Mouse (Mus musculus): ENCODE measurements around the gene Mdm4. TPM values are rescaled to one million over a fixed set of nuclear protein-coding genes. Genes with fewer than 3 reads are reported as not detected.
"Not testable (repeated sequence)": the region's sequence is repeated elsewhere in the genome, so short reads cannot be mapped to it uniquely, and the experiment has no call there.

The Mdm4 gene
- polyA plus RNA-seq, 1 experiment from 2014 or later: 35.9 TPM

- Histone ChIP-seq H3K36me3 (no peaks in the 10 kb centered on the region), H3K27ac (0 out of 2 replicates have a peak overlapping the region, but pooled peaks have one; percentile 91), H3K9me3 (no peaks in the 10 kb centered on the region), H3K4me2 (no peak overlapping the region), H3K4me3 (no peak overlapping the region), H3K9ac (no peak overlapping the region), H3K4me1 (peaks cover 44% of the 10 kb centered on the region), H3K27me3 (no peaks in the 10 kb centered on the region)
- WGBS: 53% methylated on average over 2 of the region's 2 CpGs
- no peak for ATAC-seq (ENCODE audit: insufficient number of reproducible peaks, low FRiP score, low TSS enrichment, low read depth)
Measured at GRCm38 (mm10) chr1:133048690-133049089, 18.3 kb upstream of the Mdm4 start.

GRCm38 (mm10) chr1:133047575-133047974, 17.2 kb upstream of the Mdm4 start:
- Histone ChIP-seq H3K4me3 (peak overlapping the region; percentile 83), H3K4me2 (peak overlapping the region; percentile 93), H3K4me1 (peaks cover 40% of the 10 kb centered on the region), H3K9me3 (no peaks in the 10 kb centered on the region), H3K9ac (no peak overlapping the region), H3K36me3 (no peaks in the 10 kb centered on the region), H3K27me3 (no peaks in the 10 kb centered on the region), H3K27ac (peak overlapping the region; percentile 91)
- 27% methylated on average over 8 of the region's 8 CpGs for WGBS
- ATAC-seq (ENCODE audit: insufficient number of reproducible peaks, low FRiP score, low TSS enrichment, low read depth): no peak

GRCm38 (mm10) chr1:133046441-133046931, 16.1 kb upstream of the Mdm4 start:
- under 1% methylated on average over 39 of the region's 40 CpGs for WGBS
- Histone ChIP-seq H3K36me3 (no peaks in the 10 kb centered on the region), H3K27ac (peak overlapping the region; percentile 91), H3K27me3 (no peaks in the 10 kb centered on the region), H3K4me3 (peak overlapping the region; percentile 83), H3K9ac (peak overlapping the region; percentile 89), H3K9me3 (no peaks in the 10 kb centered on the region), H3K4me2 (peak overlapping the region; percentile 93), H3K4me1 (peaks cover 35% of the 10 kb centered on the region)
- no peak; the same call in 1 of the 2 replicates for ATAC-seq (ENCODE audit: insufficient number of reproducible peaks, low FRiP score, low TSS enrichment, low read depth)

GRCm38 (mm10) chr1:133045861-133046440, 15.6 kb upstream of the Mdm4 start:
- H3K27me3 ChIP-seq: no peaks in the 10 kb centered on the region
- ATAC-seq (ENCODE audit: insufficient number of reproducible peaks, low FRiP score, low TSS enrichment, low read depth): peak; percentile 75
- WGBS: under 1% methylated on average over 63 of the region's 71 CpGs
- H3K9me3 ChIP-seq: no peaks in the 10 kb centered on the region
- H3K4me3 ChIP-seq: peak overlapping the region; percentile 83
- H3K4me2 ChIP-seq: peak overlapping the region; percentile 93
- peak overlapping the region; percentile 91 for H3K27ac ChIP-seq
- peaks cover 35% of the 10 kb centered on the region for H3K4me1 ChIP-seq
- no peaks in the 10 kb centered on the region for H3K36me3 ChIP-seq
- peak overlapping the region; percentile 89 for H3K9ac ChIP-seq

- Histone ChIP-seq H3K36me3 (no peaks in the 10 kb centered on the region), H3K4me3 (peak within 1 kb of the TSS; percentile 83), H3K4me2 (peak within 1 kb of the TSS; percentile 93), H3K9ac (peak within 1 kb of the TSS; percentile 89), H3K9me3 (no peaks in the 10 kb centered on the region), H3K4me1 (peaks cover 35% of the 10 kb centered on the region), H3K27me3 (no peaks in the 10 kb centered on the region), H3K27ac (peak within 1 kb of the TSS; percentile 91)
- 0 out of 2 replicates have a peak, but pooled peaks have one; percentile 11 for ATAC-seq (ENCODE audit: insufficient number of reproducible peaks, low FRiP score, low TSS enrichment, low read depth)
- 2% methylated on average over 15 of the region's 15 CpGs for WGBS
Measured at GRCm38 (mm10) chr1:133045011-133045860, 14.9 kb upstream of the Mdm4 start, which contains the start of gene Pik3c2b. Gene Pik3c2b, plus strand, starts transcription at chr1:133045667.

GRCm38 (mm10) chr1:133039505-133039949, 9.2 kb upstream of the Mdm4 start:
- no peak for ATAC-seq (ENCODE audit: insufficient number of reproducible peaks, low FRiP score, low TSS enrichment, low read depth)
- Histone ChIP-seq H3K9me3 (no peaks in the 10 kb centered on the region), H3K4me1 (0 out of 2 replicates have a peak, but pooled peaks cover 3% of the 10 kb centered on the region), H3K27me3 (no peaks in the 10 kb centered on the region), H3K9ac (no peak overlapping the region), H3K27ac (no peak overlapping the region), H3K36me3 (no peaks in the 10 kb centered on the region), H3K4me3 (no peak overlapping the region), H3K4me2 (no peak overlapping the region)
- WGBS: 15% methylated on average over 4 of the region's 4 CpGs

- H3K4me2 ChIP-seq; ATAC-seq (ENCODE audit: insufficient number of reproducible peaks, low FRiP score, low TSS enrichment, low read depth); H3K9me3 ChIP-seq; H3K36me3 ChIP-seq; H3K4me3 ChIP-seq; H3K27me3 ChIP-seq; H3K27ac ChIP-seq; H3K9ac ChIP-seq: not testable (repeated sequence)
- 69% methylated on average over 7 of the region's 7 CpGs for WGBS
- peaks cover 10% of the 10 kb centered on the region for H3K4me1 ChIP-seq
Measured at GRCm38 (mm10) chr1:133034682-133035081, 4.3 kb upstream of the Mdm4 start.

GRCm38 (mm10) chr1:133034091-133034460, 3.7 kb upstream of the Mdm4 start:
- H3K9ac ChIP-seq: no peak overlapping the region
- H3K27ac ChIP-seq: peak overlapping the region; percentile 76
- H3K4me2 ChIP-seq: peak overlapping the region; percentile 46
- H3K4me3 ChIP-seq: peak overlapping the region; percentile 52
- H3K4me1 ChIP-seq: peaks cover 8% of the 10 kb centered on the region
- whole genome bisulfite sequencing: 4% methylated on average over 11 of the region's 11 CpGs
- H3K27me3 ChIP-seq: no peaks in the 10 kb centered on the region
- H3K9me3 ChIP-seq: no peaks in the 10 kb centered on the region
- H3K36me3 ChIP-seq: no peaks in the 10 kb centered on the region
- ATAC-seq (ENCODE audit: insufficient number of reproducible peaks, low FRiP score, low TSS enrichment, low read depth): peak; percentile 76

- Histone ChIP-seq H3K36me3 (no peaks in the 10 kb centered on the region), H3K9me3 (no peaks in the 10 kb centered on the region), H3K4me3 (peak overlapping the region; percentile 52), H3K4me1 (peaks cover 8% of the 10 kb centered on the region), H3K4me2 (peak overlapping the region; percentile 46), H3K27ac (peak overlapping the region; percentile 76), H3K27me3 (no peaks in the 10 kb centered on the region), H3K9ac (peak overlapping the region; percentile 33; the same call in 1 of the 2 replicates)
- ATAC-seq (ENCODE audit: insufficient number of reproducible peaks, low FRiP score, low TSS enrichment, low read depth): peak; percentile 80
- WGBS: under 1% methylated on average over 28 of the region's 28 CpGs
Measured at GRCm38 (mm10) chr1:133033316-133034090, 3.1 kb upstream of the Mdm4 start.

GRCm38 (mm10) chr1:133032981-133033315, 2.6 kb upstream of the Mdm4 start:
- peak overlapping the region; percentile 52 for H3K4me3 ChIP-seq
- no peaks in the 10 kb centered on the region for H3K36me3 ChIP-seq
- H3K27ac ChIP-seq: peak overlapping the region; percentile 76
- H3K4me1 ChIP-seq: peaks cover 8% of the 10 kb centered on the region
- no peak for ATAC-seq (ENCODE audit: insufficient number of reproducible peaks, low FRiP score, low TSS enrichment, low read depth)
- H3K27me3 ChIP-seq: no peaks in the 10 kb centered on the region
- 20% methylated on average over 5 of the region's 5 CpGs for WGBS
- no peaks in the 10 kb centered on the region for H3K9me3 ChIP-seq
- H3K9ac ChIP-seq: peak overlapping the region; percentile 33; the same call in 1 of the 2 replicates
- peak overlapping the region; percentile 46 for H3K4me2 ChIP-seq

GRCm38 (mm10) chr1:133029744-133030143, 617 bp downstream of the Mdm4 start:
- H3K4me2 ChIP-seq: no peak overlapping the region
- no peak overlapping the region for H3K27ac ChIP-seq
- H3K36me3 ChIP-seq: no peaks in the 10 kb centered on the region
- peaks cover 8% of the 10 kb centered on the region for H3K4me1 ChIP-seq
- no peaks in the 10 kb centered on the region for H3K9me3 ChIP-seq
- no peaks in the 10 kb centered on the region for H3K27me3 ChIP-seq
- H3K9ac ChIP-seq: no peak overlapping the region
- no peak for ATAC-seq (ENCODE audit: insufficient number of reproducible peaks, low FRiP score, low TSS enrichment, low read depth)
- H3K4me3 ChIP-seq: no peak overlapping the region
- 82% methylated on average over 3 of the region's 3 CpGs for WGBS

All from limb, embryonic 15.5 days (tissue).